Mouse (Mus musculus) neural tube, embryonic 14.5 days (tissue): ENCODE results near the gene Car2. TPM values are rescaled to one million over a fixed set of nuclear protein-coding genes. Genes with fewer than 3 reads are reported as not detected.

Source experiments
- ATAC-seq: fragments of 200-750 bp; cut with Nextera tagmentation; 2 replicates; pipeline ENCODE4 v1.8.0; 2017; ENCODE audit warnings: low read depth, mild to moderate bottlenecking, moderate TSS enrichment, moderate library complexity
- H3K27ac ChIP-seq: fragments of 300-500 bp; sonication (generic); 2 replicates; pipeline ENCODE4 v1.5.1; 2014; ENCODE audit warnings: low read depth, mild to moderate bottlenecking, control low read depth, low read length, moderate library complexity, mixed read lengths
- H3K27me3 ChIP-seq: fragments of 300-500 bp; sonication (generic); 2 replicates; pipeline ENCODE4 v1.6.1; 2014; ENCODE audit warnings: low read length; ENCODE audit not compliant: control insufficient read depth, insufficient read depth
- H3K36me3 ChIP-seq: fragments of 300-500 bp; sonication (generic); 2 replicates; pipeline ENCODE4 v1.6.1; 2014; ENCODE audit warnings: low read length, mixed read lengths; ENCODE audit not compliant: control insufficient read depth, insufficient read depth
- H3K4me1 ChIP-seq: fragments of 300-500 bp; sonication (generic); 2 replicates; pipeline ENCODE4 v1.6.1; 2014; ENCODE audit warnings: low read length; ENCODE audit not compliant: control insufficient read depth, insufficient read depth
- H3K4me2 ChIP-seq: fragments of 300-500 bp; sonication (generic); 2 replicates; pipeline ENCODE4 v1.6.1; 2014; ENCODE audit warnings: mild to moderate bottlenecking, low read depth, low read length, control low read depth
- H3K4me3 ChIP-seq: fragments of 300-500 bp; sonication (generic); 2 replicates; pipeline ENCODE4 v1.5.1; 2014; ENCODE audit warnings: low read depth, low read length, control low read depth, mixed read lengths
- H3K9ac ChIP-seq: fragments of 300-500 bp; sonication (generic); replicated peaks from 2 replicates; pipeline ENCODE4 v1.6.1; 2014; ENCODE audit warnings: low read depth, mild to moderate bottlenecking, control low read depth, low read length, mixed read lengths
- H3K9me3 ChIP-seq: fragments of 300-500 bp; sonication (generic); 2 replicates; pipeline ENCODE4 v1.6.1; 2016; ENCODE audit warnings: low read length; ENCODE audit not compliant: control insufficient read depth
- WGBS: fragments of 180-500 bp; shearing (Covaris S2); extraction: QIAGEN DNeasy Blood & Tissue Kit; methylation state at CpG from one replicate; pipeline ENCODE4 v1.1.7; 2014; 5-methylcytosine and 5-hydroxymethylcytosine counted together
- polyA plus RNA-seq: library from polyadenylated mRNA; unstranded; fragments of >200 nt; fragmentation: Nextera tagmentation; extraction: Ambion mirVana; gene quantifications from 2 replicates; pipeline ENCODE4 v1.2.1, GENCODE M21; 2014

Car2 gene
- polyA plus RNA-seq, 1 experiment from 2014 or later: 19.1 TPM

GRCm38 (mm10) chr3:14887134-14887666, 1.1 kb downstream of the Car2 start:
- Histone ChIP-seq H3K36me3 (no peaks in the 10 kb centered on the region), H3K27ac (no peak overlapping the region)

GRCm38 (mm10) chr3:14887686-14888295, 1.7 kb downstream of the Car2 start:
- Histone ChIP-seq H3K4me3 (no peak overlapping the region), H3K4me2 (peak overlapping the region; percentile 4; the same call in 1 of the 2 replicates), H3K4me1 (no peaks in the 10 kb centered on the region), H3K27ac (no peak overlapping the region), H3K9ac (no peak overlapping the region), H3K27me3 (no peaks in the 10 kb centered on the region), H3K9me3 (no peaks in the 10 kb centered on the region), H3K36me3 (no peaks in the 10 kb centered on the region)
- WGBS: 67% methylated on average over 10 of the region's 10 CpGs
- no peak for ATAC-seq

More at GRCm38 (mm10) chr3:14887134-14887666, 1.1 kb downstream of the Car2 start:
- no peaks in the 10 kb centered on the region for H3K4me1 ChIP-seq
- peak overlapping the region; percentile 74 for H3K4me2 ChIP-seq
- H3K9ac ChIP-seq: peak overlapping the region; percentile 76; the same call in 1 of the 2 replicates
- H3K4me3 ChIP-seq: peak overlapping the region; percentile 63
- no peak for ATAC-seq
- H3K27me3 ChIP-seq: no peaks in the 10 kb centered on the region
- no peaks in the 10 kb centered on the region for H3K9me3 ChIP-seq
- 45% methylated on average over 11 of the region's 11 CpGs for WGBS

GRCm38 (mm10) chr3:14888549-14888948, 2.5 kb downstream of the Car2 start:
- no peak for ATAC-seq
- Histone ChIP-seq H3K4me1 (no peaks in the 10 kb centered on the region), H3K27ac (no peak overlapping the region), H3K9me3 (no peaks in the 10 kb centered on the region), H3K36me3 (no peaks in the 10 kb centered on the region), H3K4me3 (no peak overlapping the region), H3K27me3 (no peaks in the 10 kb centered on the region), H3K9ac (no peak overlapping the region), H3K4me2 (no peak overlapping the region)
- WGBS: 15% methylated on average over 2 of the region's 2 CpGs

GRCm38 (mm10) chr3:14889085-14889484, 3.0 kb downstream of the Car2 start:
- Histone ChIP-seq H3K4me3 (no peak overlapping the region), H3K27me3 (no peaks in the 10 kb centered on the region), H3K9ac (no peak overlapping the region), H3K4me1 (no peaks in the 10 kb centered on the region), H3K9me3 (no peaks in the 10 kb centered on the region), H3K36me3 (no peaks in the 10 kb centered on the region), H3K27ac (no peak overlapping the region), H3K4me2 (no peak overlapping the region)
- no peak for ATAC-seq
- WGBS: 71% methylated on average over 2 of the region's 2 CpGs

- Histone ChIP-seq H3K4me3 (no peak overlapping the region), H3K27ac (no peak overlapping the region), H3K4me2 (no peak overlapping the region), H3K9me3 (no peaks in the 10 kb centered on the region), H3K9ac (no peak overlapping the region), H3K27me3 (no peaks in the 10 kb centered on the region), H3K4me1 (no peaks in the 10 kb centered on the region), H3K36me3 (no peaks in the 10 kb centered on the region)
- 56% methylated on average over 4 of the region's 4 CpGs for WGBS
- ATAC-seq: no peak
These were observed 3.8 kb downstream of the Car2 start for GRCm38 (mm10) chr3:14889716-14890409.

- Histone ChIP-seq H3K4me3 (no peak overlapping the region), H3K9ac (no peak overlapping the region), H3K4me1 (no peaks in the 10 kb centered on the region), H3K4me2 (no peak overlapping the region), H3K27ac (no peak overlapping the region), H3K9me3 (no peaks in the 10 kb centered on the region), H3K36me3 (no peaks in the 10 kb centered on the region), H3K27me3 (no peaks in the 10 kb centered on the region)
- 87% methylated on average over 3 of the region's 3 CpGs for WGBS
- no peak for ATAC-seq
These were observed 6.9 kb downstream of the Car2 start for GRCm38 (mm10) chr3:14892991-14893390.

- H3K27ac ChIP-seq: no peak overlapping the region
- H3K27me3 ChIP-seq: no peaks in the 10 kb centered on the region
- WGBS: 84% methylated on average over 5 of the region's 5 CpGs
- no peaks in the 10 kb centered on the region for H3K4me1 ChIP-seq
- H3K9ac ChIP-seq: no peak overlapping the region
- no peaks in the 10 kb centered on the region for H3K36me3 ChIP-seq
- no peak overlapping the region for H3K4me2 ChIP-seq
- no peak overlapping the region for H3K4me3 ChIP-seq
- no peak for ATAC-seq
- H3K9me3 ChIP-seq: no peaks in the 10 kb centered on the region
These were observed 7.6 kb downstream of the Car2 start for GRCm38 (mm10) chr3:14893700-14894099.

GRCm38 (mm10) chr3:14895333-14895732, 9.3 kb downstream of the Car2 start:
- H3K9ac ChIP-seq: no peak overlapping the region
- 93% methylated on average over 3 of the region's 3 CpGs for WGBS
- H3K4me2 ChIP-seq: no peak overlapping the region
- no peaks in the 10 kb centered on the region for H3K4me1 ChIP-seq
- H3K9me3 ChIP-seq: no peaks in the 10 kb centered on the region
- no peaks in the 10 kb centered on the region for H3K27me3 ChIP-seq
- no peak overlapping the region for H3K27ac ChIP-seq
- no peak overlapping the region for H3K4me3 ChIP-seq
- H3K36me3 ChIP-seq: no peaks in the 10 kb centered on the region
- ATAC-seq: no peak

GRCm38 (mm10) chr3:14897770-14898169, 11.7 kb downstream of the Car2 start:
- ATAC-seq: no peak
- no peak overlapping the region for H3K4me3 ChIP-seq
- no peaks in the 10 kb centered on the region for H3K36me3 ChIP-seq
- no peak overlapping the region for H3K27ac ChIP-seq
- H3K9me3 ChIP-seq: no peaks in the 10 kb centered on the region
- H3K4me2 ChIP-seq: no peak overlapping the region
- no peak overlapping the region for H3K9ac ChIP-seq
- H3K27me3 ChIP-seq: no peaks in the 10 kb centered on the region
- H3K4me1 ChIP-seq: no peaks in the 10 kb centered on the region
- 87% methylated on average over 6 of the region's 6 CpGs for WGBS
